Mouse (Mus musculus): ENCODE results near the gene Lrrn2.

Lrrn2 gene

GRCm38 (mm10) chr1:132886626-132887025 is 6.6 kb downstream of the Lrrn2 start:
- DNase-seq: no peak

- no peak for DNase-seq
These were observed 8.7 kb downstream of the Lrrn2 start for GRCm38 (mm10) chr1:132888811-132889210.

- DNase-seq: no peak
These were observed 10.2 kb downstream of the Lrrn2 start for GRCm38 (mm10) chr1:132890161-132890794.

GRCm38 (mm10) chr1:132892065-132892464 is 12.0 kb downstream of the Lrrn2 start:
- DNase-seq: no peak

GRCm38 (mm10) chr1:132893311-132894077 is 13.4 kb downstream of the Lrrn2 start:
- no peak for DNase-seq

GRCm38 (mm10) chr1:132899029-132899428 is 19.0 kb downstream of the Lrrn2 start:
- no peak for DNase-seq

GRCm38 (mm10) chr1:132899626-132900025 is 19.6 kb downstream of the Lrrn2 start:
- DNase-seq: no peak

- no peak for DNase-seq
These were observed 20.9 kb downstream of the Lrrn2 start for GRCm38 (mm10) chr1:132900945-132901344.

GRCm38 (mm10) chr1:132903519-132903918 is 23.4 kb downstream of the Lrrn2 start:
- DNase-seq: no peak

GRCm38 (mm10) chr1:132909090-132909489 is 29.0 kb downstream of the Lrrn2 start:
- no peak for DNase-seq

GRCm38 (mm10) chr1:132909951-132910350 is 29.9 kb downstream of the Lrrn2 start:
- no peak for DNase-seq

GRCm38 (mm10) chr1:132910414-132911041 is 30.5 kb downstream of the Lrrn2 start:
- no peak for DNase-seq

GRCm38 (mm10) chr1:132915849-132916493 is 35.9 kb downstream of the Lrrn2 start:
- peak; percentile 63 for DNase-seq

GRCm38 (mm10) chr1:132917554-132917953 is 37.5 kb downstream of the Lrrn2 start:
- no peak for DNase-seq

- DNase-seq: no peak
These were observed 38.1 kb downstream of the Lrrn2 start for GRCm38 (mm10) chr1:132918117-132918680.

GRCm38 (mm10) chr1:132919258-132919657 is 39.2 kb downstream of the Lrrn2 start:
- no peak for DNase-seq

- DNase-seq: peak; percentile 32
These were observed 41.0 kb downstream of the Lrrn2 start for GRCm38 (mm10) chr1:132921071-132921470.

GRCm38 (mm10) chr1:132922257-132922656 is 42.2 kb downstream of the Lrrn2 start:
- no peak for DNase-seq

GRCm38 (mm10) chr1:132925270-132925669 is 45.2 kb downstream of the Lrrn2 start:
- no peak for DNase-seq

GRCm38 (mm10) chr1:132928032-132928906 is 48.2 kb downstream of the Lrrn2 start:
- no peak for DNase-seq

- no peak for DNase-seq
These were observed 48.8 kb downstream of the Lrrn2 start for GRCm38 (mm10) chr1:132928907-132929250.

GRCm38 (mm10) chr1:132930291-132930690 is 50.2 kb downstream of the Lrrn2 start:
- DNase-seq: no peak
